Mouse (Mus musculus): Measurements from ENCODE around the gene Zfp341. TPM values are rescaled to one million over a fixed set of nuclear protein-coding genes. Genes with fewer than 3 reads are reported as not detected.
A peak's percentile ranks its signal among the peaks of the same experiment; 100 is the strongest.

Gene Zfp341
- total RNA-seq, 1 experiment from 2014 or later, result 3.3 TPM

DNA sequence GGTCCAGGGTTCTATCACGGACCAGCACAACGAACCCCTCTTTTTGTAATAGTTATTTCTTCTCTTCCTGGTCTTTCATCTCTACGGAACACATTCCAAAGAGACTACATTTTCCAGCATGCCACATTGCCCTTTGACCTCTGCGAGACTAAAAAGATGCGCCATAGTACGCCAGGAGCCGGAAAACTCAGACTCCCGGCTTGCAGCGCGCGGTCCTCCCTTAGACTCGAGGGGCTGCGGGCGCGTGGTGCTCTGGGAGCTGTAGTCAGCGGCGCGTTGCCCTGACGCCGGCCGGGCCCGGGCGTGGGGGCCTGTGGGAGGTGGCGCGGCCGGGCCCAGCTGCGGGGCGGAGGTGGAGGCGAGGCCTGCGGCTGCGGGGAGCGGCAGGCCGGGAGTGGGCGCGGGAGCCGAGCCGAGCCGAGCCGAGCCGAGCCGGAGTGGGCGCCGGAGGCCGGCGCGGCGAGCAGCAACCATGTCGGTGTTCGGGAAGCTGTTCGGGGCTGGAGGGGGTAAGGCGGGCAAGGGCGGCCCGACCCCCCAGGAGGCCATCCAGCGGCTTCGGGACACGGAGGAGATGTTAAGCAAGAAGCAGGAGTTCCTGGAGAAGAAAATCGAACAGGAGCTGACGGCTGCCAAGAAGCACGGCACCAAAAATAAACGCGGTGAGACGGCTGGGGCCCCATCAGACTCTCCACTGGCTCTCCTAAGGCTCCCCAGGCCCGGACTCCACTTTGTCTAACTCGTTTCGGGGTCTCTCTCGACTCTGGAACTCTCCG is 43.8 kb downstream of the Zfp341 start:
- peak; percentile 91 for ATAC-seq (ENCODE audit: extremely low read depth, insufficient number of reproducible peaks, low FRiP score, poor library complexity, severe bottlenecking)

DNA sequence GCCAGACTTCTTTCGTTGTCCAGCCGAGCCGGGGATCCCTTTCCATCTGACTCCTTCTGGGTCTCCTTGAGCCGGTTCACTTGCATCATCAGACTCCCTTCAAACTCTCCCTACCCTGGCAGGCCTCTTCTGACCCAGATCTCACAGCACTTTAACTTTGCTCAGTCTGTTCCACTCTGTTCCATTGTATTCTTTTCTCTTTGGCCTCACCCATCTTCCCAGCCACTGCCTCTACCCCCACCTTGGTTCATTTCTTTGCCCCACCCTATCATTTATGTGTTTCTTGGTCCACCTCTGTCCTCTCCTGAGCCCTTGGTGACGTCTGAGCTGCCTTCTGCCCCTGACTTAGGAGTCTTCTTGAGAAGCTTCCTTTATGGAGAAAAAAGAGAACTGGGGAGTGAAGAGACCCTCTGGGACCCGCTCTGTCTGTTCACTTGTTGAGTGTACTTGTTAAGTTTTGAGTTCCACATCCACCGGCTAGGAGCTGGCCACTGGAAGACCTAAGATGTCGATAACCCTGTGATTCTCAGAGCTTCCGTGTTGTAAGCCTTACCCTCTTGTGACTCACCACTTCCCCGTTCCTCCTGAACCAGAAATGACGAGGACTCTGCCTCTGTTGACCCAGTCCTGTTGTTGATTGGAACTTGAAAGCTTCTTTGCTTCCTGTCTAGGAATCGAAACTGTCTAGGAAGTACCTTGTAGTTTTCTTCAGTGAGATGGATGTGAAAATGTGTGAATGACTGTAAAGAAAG is 44.6 kb downstream of the Zfp341 start:
- peak; percentile 85 for ATAC-seq (ENCODE audit: extremely low read depth, insufficient number of reproducible peaks, low FRiP score, poor library complexity, severe bottlenecking)

DNA sequence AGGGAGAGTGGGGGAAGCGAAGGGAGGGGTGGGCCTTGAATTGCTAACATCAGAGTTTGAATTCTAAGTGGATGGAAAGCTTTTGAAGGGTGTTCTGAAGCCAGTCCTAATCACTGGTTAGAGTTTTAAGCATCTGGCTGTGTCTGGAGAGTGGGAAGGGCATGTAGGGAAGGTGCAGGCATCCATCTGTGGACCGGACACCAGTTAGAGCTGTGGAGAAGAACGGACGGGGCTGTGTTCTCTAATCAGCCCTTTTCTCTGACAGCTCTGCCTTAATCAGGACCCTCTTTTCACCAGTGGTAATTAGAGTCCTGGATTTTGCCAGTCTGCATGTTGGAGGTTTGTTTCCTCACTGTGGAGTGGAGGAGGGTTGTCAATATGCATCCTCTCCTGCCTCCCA is 46.0 kb downstream of the Zfp341 start:
- ATAC-seq (ENCODE audit: extremely low read depth, insufficient number of reproducible peaks, low FRiP score, poor library complexity, severe bottlenecking), result no peak

DNA sequence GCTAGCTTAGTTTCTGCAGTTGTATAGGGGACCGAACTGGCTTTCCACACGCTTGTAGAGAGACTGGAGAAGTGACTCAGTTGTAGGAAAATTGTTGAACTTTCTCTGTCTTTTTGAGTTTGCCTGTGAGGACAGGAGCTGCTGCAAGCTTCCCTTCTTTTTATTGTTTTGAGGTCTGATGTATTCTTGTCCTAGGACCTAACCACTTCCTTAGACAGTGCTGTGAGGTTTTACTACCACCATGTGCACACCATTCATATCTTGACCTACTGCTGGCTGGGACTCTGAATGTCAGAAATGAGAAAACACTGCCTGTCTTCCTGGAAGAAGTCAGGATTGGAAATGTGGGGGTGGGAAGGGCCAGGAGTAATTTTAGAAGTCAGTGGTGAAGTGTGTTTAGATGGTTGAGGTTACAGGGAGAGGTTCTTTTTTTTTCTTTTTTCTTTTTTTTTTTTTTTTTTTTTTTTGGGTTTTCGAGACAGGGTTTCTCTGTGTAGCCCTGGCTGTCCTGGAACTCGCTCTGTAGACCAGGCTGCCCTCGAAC is 46.5 kb downstream of the Zfp341 start:
- no peak for ATAC-seq (ENCODE audit: extremely low read depth, insufficient number of reproducible peaks, low FRiP score, poor library complexity, severe bottlenecking)

DNA sequence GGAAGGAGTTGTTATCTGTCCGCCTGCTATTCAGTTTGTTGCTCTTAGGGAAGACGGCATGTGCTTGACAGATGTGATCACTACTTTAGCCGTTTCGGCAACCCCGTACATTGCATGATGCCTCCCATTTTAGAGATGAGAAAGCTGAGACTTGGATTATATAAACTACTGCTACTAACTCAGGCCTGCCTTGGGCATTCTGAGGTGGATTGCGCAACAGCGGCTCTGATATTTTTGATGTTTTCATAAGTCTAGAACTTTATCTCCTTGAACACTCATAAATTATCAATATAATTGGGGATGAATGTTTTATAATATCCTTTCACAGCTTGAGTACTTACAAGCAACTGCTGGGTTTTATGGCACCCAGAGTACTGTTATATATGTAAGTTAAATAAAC is 55.6 kb downstream of the Zfp341 start:
- no peak for ATAC-seq (ENCODE audit: extremely low read depth, insufficient number of reproducible peaks, low FRiP score, poor library complexity, severe bottlenecking)

DNA sequence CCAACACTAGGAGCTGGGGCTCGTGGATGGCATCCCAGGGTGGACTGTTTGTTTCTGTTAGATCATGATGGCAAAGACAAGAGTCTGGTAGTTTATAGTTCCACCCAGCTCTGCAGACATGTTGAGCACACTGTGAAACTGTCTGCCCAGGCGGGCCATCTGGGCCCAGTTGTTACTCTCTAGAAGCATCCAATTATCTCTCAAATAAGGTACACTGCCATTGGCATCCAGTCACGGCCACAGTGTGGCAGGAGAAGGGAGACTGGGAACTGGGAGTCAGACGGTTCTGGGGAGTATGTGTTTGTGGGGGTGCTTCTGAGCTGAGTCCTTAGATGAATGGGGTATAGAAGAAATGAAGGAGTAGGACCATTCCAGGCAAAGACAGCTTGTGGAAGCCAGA is 57.0 kb downstream of the Zfp341 start:
- ATAC-seq (ENCODE audit: extremely low read depth, insufficient number of reproducible peaks, low FRiP score, poor library complexity, severe bottlenecking), result no peak

DNA sequence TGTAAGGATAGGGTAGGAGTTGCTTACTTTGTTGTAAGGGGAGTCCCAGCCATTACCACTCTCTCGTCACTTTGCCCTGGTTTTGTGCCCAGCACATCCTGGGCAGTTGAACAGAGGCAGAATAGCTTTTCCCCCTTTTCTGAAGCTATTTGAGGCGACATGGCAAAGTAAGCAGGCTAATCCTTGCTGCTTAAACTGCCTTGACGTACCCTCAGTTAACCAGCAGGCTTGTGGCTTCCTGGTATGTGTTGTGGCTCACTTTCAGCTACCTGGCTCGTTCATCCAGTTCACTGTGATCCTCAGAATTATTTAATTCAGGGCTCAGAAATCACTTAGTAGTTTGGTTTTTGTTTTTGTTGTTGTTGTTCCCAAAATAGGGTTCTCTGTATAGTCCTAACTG is 57.6 kb downstream of the Zfp341 start:
- ATAC-seq (ENCODE audit: extremely low read depth, insufficient number of reproducible peaks, low FRiP score, poor library complexity, severe bottlenecking), result no peak

DNA sequence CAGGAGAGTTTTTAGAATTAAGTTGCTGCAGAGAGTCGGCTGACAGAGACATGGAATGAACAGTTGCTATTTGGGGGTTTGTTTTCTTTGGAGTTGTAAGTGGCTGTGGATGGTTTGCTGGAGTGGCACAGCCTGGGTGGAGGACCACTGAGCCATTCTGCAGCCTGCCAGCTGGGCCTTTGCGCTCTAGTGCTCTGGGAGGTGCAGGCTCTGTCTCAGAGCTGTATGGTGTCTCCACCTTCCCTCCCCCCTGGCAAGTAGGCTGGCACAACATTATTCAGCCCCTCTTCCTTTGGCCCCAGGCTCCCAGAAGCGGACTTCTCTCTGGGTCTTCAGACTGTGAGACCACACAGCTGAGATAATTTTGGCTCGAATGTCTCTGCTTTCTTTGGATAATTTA is 60.9 kb downstream of the Zfp341 start:
- ATAC-seq (ENCODE audit: extremely low read depth, insufficient number of reproducible peaks, low FRiP score, poor library complexity, severe bottlenecking), result no peak

DNA sequence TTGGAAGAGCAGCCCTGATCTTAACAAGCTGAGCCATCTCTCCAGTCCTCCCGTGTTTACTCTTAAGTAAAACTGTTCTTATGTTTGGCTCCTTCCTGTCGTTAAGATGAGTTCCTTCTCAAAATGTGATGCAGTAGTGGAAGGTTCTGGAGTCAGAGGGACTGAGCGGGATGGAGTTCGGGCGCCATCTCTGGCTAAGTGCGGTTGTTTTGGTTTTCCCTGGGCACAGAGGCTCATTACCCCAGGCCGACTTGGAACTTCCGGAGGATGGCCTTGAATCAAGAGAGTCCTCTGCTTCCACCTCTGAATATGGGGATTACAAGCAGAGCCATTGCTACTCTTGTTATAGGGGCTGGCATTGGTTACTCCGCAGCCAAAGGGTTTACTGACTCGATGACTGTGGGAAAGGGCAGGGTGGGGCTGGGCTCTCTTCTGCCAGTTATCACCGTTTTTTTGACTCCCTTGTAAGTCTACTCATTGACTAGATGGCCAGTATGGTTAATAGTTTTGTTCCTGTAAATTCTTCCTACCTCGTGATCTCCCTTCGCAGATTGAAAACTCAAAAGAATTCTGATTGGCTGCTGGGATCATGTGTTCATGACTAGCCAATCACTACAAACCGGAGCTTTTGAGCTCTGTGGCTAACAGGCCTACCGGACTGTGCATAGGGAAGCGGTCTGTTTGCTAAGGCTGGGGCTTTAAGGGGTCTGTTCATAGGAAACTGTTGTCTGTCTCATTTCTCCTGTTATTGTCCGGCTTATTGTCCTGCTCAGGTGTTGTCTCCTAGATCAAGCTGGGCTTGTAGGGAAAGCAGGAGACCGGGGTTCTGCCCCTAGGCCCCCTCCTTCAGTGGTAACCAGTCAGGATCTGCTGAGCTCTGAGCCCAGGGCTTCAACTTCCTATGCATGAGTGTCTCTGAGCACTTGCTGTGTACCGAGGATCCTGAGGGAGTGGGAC is 63.8 kb downstream of the Zfp341 start:
- peak; percentile 36; the same call in 1 of the 2 replicates for ATAC-seq (ENCODE audit: extremely low read depth, insufficient number of reproducible peaks, low FRiP score, poor library complexity, severe bottlenecking)

DNA sequence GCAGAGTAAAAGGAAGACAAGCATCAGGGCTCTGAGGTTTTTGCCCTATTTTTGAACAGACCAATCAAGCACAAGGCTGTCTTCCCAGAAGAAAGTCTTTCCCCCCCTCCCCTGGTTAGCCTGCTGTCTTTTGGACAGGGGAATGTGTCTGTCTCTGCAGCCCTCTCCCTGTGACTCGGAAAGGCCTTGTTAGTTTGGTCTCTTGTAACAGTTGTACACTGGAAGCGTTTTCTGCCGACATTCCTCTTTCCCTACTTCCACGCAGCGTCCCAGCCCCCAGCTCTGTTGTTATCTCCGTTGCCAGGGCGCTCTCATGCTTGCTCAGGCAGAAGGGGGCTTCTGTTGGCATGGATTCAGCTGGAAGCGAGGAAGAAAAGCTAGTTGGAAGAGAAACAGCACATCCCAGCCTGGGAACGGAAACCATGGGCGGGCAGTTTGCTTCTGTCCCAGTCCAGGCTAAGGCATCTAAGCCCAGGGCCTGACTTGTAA is 64.6 kb downstream of the Zfp341 start:
- no peak for ATAC-seq (ENCODE audit: extremely low read depth, insufficient number of reproducible peaks, low FRiP score, poor library complexity, severe bottlenecking)

DNA sequence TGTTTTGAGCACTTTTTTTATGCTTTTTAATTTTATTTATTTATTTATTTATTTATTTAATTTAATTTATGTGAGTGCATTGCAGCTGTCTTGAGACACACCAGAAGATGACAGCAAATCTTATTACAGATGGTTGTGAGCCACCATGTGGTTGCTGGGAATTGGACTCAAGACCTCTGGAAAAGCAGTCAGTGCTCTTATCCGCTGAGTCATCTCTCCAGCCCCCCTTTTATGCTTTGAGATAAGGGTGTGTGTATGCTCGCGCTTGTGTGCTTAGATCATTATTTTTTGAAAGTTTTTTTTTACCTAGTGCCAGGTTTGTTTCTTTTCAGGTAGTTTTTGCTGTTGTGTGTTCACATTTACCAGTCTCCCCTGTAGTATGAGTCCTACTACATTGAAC is 65.9 kb downstream of the Zfp341 start:
- ATAC-seq (ENCODE audit: extremely low read depth, insufficient number of reproducible peaks, low FRiP score, poor library complexity, severe bottlenecking), result no peak

DNA sequence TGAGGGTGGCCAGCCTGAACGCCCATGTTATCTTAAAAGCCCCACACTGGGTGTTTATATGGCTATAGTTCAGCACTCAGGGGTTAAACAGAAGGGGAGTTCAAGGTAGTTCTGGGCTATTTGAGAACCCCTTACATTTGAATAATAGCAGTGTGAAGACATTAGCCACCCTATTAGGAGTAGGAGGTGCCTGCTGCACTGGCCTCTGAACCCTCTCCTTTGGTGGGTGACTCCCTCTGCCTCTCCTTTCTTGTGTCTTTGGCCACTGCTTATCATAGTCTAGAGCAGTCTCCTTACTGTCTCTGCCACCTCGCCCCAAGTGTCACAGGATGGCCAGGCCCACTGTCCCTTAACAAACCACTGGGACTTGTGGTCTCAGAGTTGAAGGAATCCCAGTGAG is 67.2 kb downstream of the Zfp341 start:
- ATAC-seq (ENCODE audit: extremely low read depth, insufficient number of reproducible peaks, low FRiP score, poor library complexity, severe bottlenecking), result no peak

DNA sequence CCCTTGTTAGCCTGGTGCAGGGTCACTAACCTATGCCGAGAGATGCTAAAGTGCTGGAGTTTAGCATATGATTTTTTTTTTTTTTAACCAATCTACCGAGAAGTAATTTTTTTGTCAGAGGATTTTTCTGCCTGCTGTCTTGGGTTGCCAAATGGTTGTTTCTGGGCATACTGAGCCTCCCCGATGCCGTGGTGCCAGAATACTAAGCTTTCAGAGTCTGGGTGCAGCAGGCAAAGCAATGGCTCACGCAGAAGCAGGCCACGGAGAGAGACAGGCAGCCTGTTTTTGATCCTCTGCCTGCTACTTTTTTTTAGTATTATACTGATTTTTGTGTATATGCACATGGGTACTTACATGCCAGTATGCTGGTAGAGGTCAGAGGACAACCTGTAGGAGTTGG is 67.8 kb downstream of the Zfp341 start:
- no peak for ATAC-seq (ENCODE audit: extremely low read depth, insufficient number of reproducible peaks, low FRiP score, poor library complexity, severe bottlenecking)

DNA sequence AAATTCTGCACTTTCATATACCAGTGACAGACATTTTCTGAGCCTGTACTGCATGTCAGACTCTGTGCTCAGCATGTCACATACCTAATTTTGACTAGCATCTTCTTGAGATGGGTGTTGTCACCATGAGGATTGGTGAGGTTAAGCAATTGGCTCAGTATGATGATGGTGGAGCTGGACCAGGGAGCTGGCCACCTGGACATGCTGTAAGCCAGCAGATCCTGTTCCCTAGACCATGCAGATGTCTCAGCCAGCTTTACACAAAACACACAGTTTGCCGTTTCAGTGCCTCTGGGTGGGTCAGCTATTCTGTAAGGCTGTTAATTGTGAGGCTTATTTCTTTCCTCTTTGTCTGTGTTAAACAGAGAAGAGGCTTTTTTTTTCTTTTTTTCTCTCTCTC is 69.6 kb downstream of the Zfp341 start:
- no peak for ATAC-seq (ENCODE audit: extremely low read depth, insufficient number of reproducible peaks, low FRiP score, poor library complexity, severe bottlenecking)

DNA sequence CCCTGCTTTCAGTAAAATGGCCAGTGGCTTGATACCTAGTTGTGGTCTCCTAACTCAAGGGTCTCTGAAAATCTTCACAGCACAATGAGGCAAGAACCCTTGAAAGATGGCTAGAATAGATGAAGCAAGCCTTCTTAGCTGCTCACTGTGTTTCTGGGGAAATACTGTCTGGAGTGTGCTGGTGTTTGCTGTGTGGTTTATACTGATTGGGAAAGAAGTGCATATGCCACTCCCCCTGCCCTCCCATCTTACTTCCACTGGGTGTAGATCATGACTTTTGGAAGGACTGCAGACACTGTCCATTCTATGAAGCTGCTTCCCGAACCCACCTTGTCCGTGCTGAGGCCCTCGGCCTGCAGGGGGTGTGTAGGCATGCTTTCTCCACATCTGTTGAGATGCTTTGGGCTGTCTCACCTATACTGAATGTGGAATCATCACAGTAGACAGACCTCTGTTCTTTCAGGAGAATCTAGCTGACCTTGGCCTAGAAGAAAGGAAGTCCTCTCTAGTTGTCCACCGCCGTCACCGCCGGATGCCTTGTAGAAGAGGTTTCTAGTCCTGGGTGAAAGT is 71.9 kb downstream of the Zfp341 start:
- ATAC-seq (ENCODE audit: extremely low read depth, insufficient number of reproducible peaks, low FRiP score, poor library complexity, severe bottlenecking), result 0 out of 2 replicates have a peak, but pooled peaks have one; percentile 10

DNA sequence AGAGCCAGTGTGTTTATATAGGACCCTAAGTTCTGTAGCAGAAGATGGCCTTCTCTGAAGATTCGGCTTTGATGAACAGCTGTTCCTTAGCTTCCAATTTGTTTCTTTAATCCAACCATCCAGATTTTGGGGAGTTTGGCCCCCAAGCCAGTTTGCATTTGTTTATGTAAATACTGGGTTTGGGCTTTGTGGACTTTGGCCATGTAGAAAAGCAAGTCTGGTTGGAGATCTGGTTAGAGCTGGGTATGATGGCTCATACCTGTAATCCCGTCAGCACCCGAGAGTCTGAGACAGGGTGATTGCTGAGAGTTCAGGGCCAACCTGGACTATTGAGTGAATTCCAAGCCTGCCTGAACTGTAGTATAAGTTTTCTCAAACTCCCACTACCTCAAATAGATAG is 72.7 kb downstream of the Zfp341 start:
- no peak for ATAC-seq (ENCODE audit: extremely low read depth, insufficient number of reproducible peaks, low FRiP score, poor library complexity, severe bottlenecking)

DNA sequence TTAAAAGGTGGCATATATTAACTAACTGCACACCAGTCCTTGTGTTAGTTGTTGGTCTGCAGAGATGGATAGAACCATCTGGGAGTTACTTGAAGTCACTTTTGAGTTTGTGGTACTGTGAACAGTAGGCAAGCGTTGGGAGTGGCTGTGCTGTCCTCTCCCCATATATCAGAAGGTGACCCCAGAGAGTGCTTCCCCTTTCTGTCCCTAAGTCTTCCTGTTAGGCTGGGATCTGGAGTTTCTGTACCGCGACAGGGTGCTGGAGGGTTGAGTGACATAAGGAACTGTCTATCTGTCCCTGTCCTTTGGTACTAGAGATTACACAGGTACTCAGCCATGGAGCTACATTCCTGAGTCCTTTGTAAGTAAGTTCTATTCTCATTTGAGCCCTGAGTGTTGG is 73.7 kb downstream of the Zfp341 start:
- ATAC-seq (ENCODE audit: extremely low read depth, insufficient number of reproducible peaks, low FRiP score, poor library complexity, severe bottlenecking), result no peak

DNA sequence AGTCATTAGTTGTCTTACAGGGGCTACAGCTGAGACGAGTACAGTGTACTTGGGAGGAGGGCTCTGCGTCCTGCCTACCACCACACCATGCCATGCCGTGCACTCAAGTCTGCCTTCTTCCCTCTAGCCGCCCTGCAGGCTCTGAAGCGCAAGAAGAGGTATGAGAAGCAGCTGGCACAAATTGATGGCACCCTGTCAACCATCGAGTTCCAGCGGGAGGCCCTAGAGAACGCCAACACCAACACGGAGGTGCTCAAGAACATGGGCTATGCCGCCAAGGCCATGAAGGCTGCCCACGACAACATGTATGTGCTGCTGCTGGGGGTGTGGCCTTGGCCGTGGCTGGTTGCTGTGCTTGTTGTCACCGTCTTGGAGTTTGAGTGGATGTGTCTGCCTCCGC is 76.3 kb downstream of the Zfp341 start:
- no peak for ATAC-seq (ENCODE audit: extremely low read depth, insufficient number of reproducible peaks, low FRiP score, poor library complexity, severe bottlenecking)

DNA sequence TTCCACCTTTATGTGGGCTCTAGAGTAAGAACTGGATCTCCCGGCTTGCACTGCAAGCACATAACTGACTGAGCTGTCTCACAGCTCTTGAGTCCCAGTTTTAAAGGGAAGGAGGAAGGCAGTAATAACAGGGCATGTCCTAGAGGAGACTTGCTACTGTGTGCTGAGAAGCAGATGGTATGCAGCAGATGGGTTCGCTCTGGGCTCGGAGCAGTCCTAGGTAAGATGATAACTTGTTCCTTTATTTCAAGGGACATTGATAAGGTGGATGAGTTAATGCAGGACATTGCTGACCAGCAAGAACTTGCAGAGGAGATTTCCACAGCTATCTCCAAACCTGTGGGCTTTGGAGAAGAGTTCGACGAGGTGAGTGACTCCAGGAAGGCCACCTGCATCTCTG is 77.9 kb downstream of the Zfp341 start:
- ATAC-seq (ENCODE audit: extremely low read depth, insufficient number of reproducible peaks, low FRiP score, poor library complexity, severe bottlenecking), result no peak
